Mouse (Mus musculus) ES-E14 (cell line): ENCODE measurements around the gene Ndufaf3. TPM values are rescaled to one million over a fixed set of nuclear protein-coding genes. Genes with fewer than 3 reads are reported as not detected.

Experiments
- DNase-seq: peaks from one replicate; pipeline ENCODE4 v3.0.0-alpha.2; 2013; ENCODE audit warnings: low read depth, low spot score
- H3K27ac ChIP-seq: 2 replicates; pipeline ENCODE4 v1.5.1; 2012; ENCODE audit warnings: low read depth, mild to moderate bottlenecking, low read length, moderate library complexity, mixed read lengths; ENCODE audit not compliant: poor library complexity, insufficient read depth, severe bottlenecking
- H3K36me3 ChIP-seq: 2 replicates; pipeline ENCODE4 v1.6.1; 2012; ENCODE audit warnings: mild to moderate bottlenecking, low read length, moderate library complexity, mixed read lengths; ENCODE audit not compliant: control insufficient read depth, poor library complexity, insufficient read depth, severe bottlenecking
- H3K4me1 ChIP-seq, 2 experiments: fragments of 150-350 bp in 1 of 2; sonication (generic) in 1 of 2; 2 replicates each; pipeline ENCODE4 v1.6.1; 2012; ENCODE audit warnings: low read length in 2 of 2, mild to moderate bottlenecking in 1 of 2, mixed read lengths in 1 of 2; ENCODE audit not compliant: control insufficient read depth in 2 of 2, insufficient read depth in 2 of 2, poor library complexity in 1 of 2
- H3K4me3 ChIP-seq, 2 experiments: fragments of 150-350 bp in 1 of 2; sonication (generic) in 1 of 2; 2 replicates each; pipeline ENCODE4 v1.5.1; 2012; ENCODE audit warnings: low read length in 2 of 2, low read depth in 1 of 2, mild to moderate bottlenecking in 1 of 2, mixed read lengths in 1 of 2; ENCODE audit not compliant: insufficient read depth in 1 of 2, poor library complexity in 1 of 2, severe bottlenecking in 1 of 2
- H3K9ac ChIP-seq: 2 replicates; pipeline ENCODE4 v1.6.1; 2012; ENCODE audit warnings: low read depth, mild to moderate bottlenecking, low read length, mixed read lengths; ENCODE audit not compliant: poor library complexity, insufficient read depth, severe bottlenecking
- H3K9me3 ChIP-seq: fragments of 150-350 bp; sonication (generic); 2 replicates; pipeline ENCODE4 v1.6.1; 2012; ENCODE audit warnings: low read depth, mild to moderate bottlenecking, low read length; ENCODE audit not compliant: control insufficient read depth, insufficient read depth
- CHD2 ChIP-seq: IDR thresholded peaks from 2 replicates; pipeline ENCODE4 v1.6.1; 2014; ENCODE audit warnings: mild to moderate bottlenecking, low read depth, low read length, inconsistent platforms
- HCFC1 ChIP-seq: IDR thresholded peaks from 2 replicates; pipeline ENCODE4 v1.6.1; 2012; ENCODE audit warnings: low read length, inconsistent platforms, borderline replicate concordance; ENCODE audit not compliant: insufficient read depth
- MAFK ChIP-seq: IDR thresholded peaks from 2 replicates; pipeline ENCODE4 v1.6.1; 2014; ENCODE audit warnings: mild to moderate bottlenecking, low read depth, low read length, inconsistent platforms; ENCODE audit not compliant: insufficient read depth
- ZC3H11A ChIP-seq: IDR thresholded peaks from 2 replicates; pipeline ENCODE4 v1.6.1; 2012; ENCODE audit warnings: low read depth, mild to moderate bottlenecking, inconsistent platforms, low read length, borderline replicate concordance
- ZNF384 ChIP-seq: IDR thresholded peaks from 2 replicates; pipeline ENCODE4 v1.6.1; 2012; ENCODE audit warnings: low read depth, low read length, inconsistent platforms
- in situ Hi-C, 2 experiments: fragments of 600-800 bp; cut with MboI; formaldehyde crosslinking; loops; one replicate each; pipeline ENCODE4 v1.15.1; 2025; ENCODE audit warnings: low sequenced_read_pairs in 2 of 2, inconsistent platforms in 1 of 2; ENCODE audit not compliant: unreplicated experiment in 2 of 2
- total RNA-seq: library from RNA; depleted of rRNA; stranded (reverse); fragments of 300-350 nt; gene quantifications from 2 replicates; pipeline ENCODE4 v1.2.3, GENCODE M21; 2012

The Ndufaf3 gene
- total RNA-seq, 1 experiment: 36.6 TPM

DNA sequence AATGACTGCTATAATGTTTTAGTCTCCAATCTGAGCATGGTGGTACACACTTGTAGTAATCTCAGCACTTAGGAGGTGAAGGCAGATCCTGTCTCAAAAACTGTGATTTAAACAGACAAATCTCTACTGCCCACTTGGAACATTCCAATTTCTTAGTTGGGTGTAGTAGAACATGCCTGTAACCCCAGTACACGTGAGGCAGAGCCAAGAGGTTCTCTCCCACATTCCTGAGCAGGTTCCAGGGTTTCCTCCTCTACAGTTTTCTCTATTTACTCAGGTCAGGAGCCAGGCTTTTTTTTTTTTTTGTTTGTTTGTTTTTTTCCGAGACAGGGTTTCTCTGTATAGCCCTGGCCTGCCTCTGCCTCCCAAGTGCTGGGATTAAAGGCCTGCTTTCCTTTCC is 32.8 kb upstream of the Ndufaf3 start:
- H3K36me3 ChIP-seq: peaks cover 18% of the 10 kb centered on the region
- H3K9ac ChIP-seq: no peak overlapping the region
- H3K27ac ChIP-seq: no peak overlapping the region
- no peak for DNase-seq
- in situ Hi-C loops: no loop called here
- H3K4me1 ChIP-seq: peaks cover 2 to 10% of the 10 kb centered on the region in 2 experiments; a peak in 2 of 4 replicates
- H3K4me3 ChIP-seq: no peak overlapping the region
- H3K9me3 ChIP-seq: no peaks in the 10 kb centered on the region
- no peak for TF ChIP-seq ZNF384
- no peak for TF ChIP-seq CHD2
- TF ChIP-seq ZC3H11A: no peak
- TF ChIP-seq HCFC1: no peak
- no peak for TF ChIP-seq MAFK

DNA sequence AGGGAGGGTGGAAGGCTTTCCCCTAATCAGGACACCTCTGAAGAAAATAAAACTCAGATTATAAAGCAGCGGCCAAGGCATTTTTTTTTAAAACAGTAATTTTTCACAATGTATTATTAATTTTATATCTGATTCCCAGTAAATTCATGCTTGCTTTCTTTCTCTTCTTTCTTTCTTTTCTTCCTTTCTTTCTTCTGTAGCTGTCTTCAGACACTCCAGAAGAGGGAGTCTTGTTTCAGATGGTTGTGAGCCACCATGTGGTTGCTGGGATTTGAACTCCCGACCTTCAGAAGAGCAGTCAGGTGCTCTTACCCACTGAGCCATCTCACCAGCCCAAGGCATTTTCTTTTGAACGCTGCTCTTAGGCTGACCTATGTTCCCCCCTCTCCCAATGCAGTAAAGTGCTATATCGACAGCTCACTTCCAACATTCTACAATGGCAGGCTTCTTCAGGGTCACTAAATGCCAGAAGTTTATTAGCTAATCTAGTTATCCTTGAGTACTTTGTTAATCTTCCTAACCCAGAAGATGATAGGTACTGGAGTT is 31.9 kb upstream of the Ndufaf3 start:
- Histone ChIP-seq H3K9ac (no peak overlapping the region), H3K36me3 (peaks cover 11% of the 10 kb centered on the region), H3K4me3 (no peak overlapping the region), H3K4me1 (peaks cover 2 to 7% of the 10 kb centered on the region in 2 experiments; a peak in 2 of 4 replicates), H3K27ac (no peak overlapping the region), H3K9me3 (no peaks in the 10 kb centered on the region)
- in situ Hi-C loops: no loop called here
- no peak for TF ChIP-seq CHD2
- TF ChIP-seq ZC3H11A: no peak
- no peak for TF ChIP-seq HCFC1
- TF ChIP-seq ZNF384: no peak
- TF ChIP-seq MAFK: no peak
- no peak for DNase-seq

DNA sequence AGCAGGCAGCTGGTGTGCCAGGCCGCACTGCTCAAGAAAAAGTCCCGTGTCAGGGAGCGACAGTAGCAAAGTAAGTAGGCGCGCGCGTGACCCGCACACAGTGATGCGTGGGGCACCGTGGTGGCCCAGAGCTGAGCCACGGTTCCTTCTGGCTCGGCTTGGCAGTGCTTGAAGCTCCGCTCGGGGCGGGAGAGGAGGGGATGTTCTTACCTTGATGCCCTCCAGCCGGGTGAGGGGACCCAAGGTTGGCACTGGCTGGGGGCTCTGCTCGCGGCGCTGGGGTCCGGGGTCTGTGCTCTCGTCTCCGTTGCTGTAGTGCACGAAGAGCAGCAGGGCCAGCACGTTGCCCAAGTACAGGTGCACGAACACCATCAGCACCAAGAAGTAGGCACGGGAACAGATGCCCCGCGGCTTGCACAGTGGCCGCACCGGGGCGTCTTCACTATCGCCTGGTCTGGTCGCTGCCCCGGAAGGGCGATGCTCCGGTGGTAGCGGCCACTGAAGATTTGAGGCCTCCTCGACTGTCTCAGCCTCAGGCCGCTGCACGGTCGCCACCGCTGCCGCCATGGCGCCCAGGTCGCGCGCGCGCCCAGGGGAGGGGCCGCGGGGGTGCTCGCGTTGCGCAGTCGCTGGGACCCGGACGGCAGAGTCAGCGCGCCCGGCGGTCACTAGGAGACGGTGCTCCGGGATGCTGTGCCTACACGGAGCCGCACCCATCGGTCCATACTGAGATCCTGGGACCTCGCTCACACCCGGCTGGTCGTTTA is 29.9 kb upstream of the Ndufaf3 start, which contains the start of gene P4htm:
Gene P4htm (minus strand): TSS at position 670 of the 767 bp plus-strand sequence.
- in situ Hi-C loops: no loop called here
- H3K36me3 ChIP-seq: no peaks in the 10 kb centered on the region
- no peak within 1 kb of the TSS for H3K27ac ChIP-seq
- H3K4me1 ChIP-seq: peaks cover 2 to 7% of the 10 kb centered on the region in 2 experiments; a peak in 1 of 4 replicates
- peak within 1 kb of the TSS; percentile 74 to 84 for H3K4me3 ChIP-seq
- peak within 1 kb of the TSS; percentile 69 for H3K9ac ChIP-seq
- H3K9me3 ChIP-seq: no peaks in the 10 kb centered on the region
- no peak for DNase-seq
- TF ChIP-seq CHD2: no peak
- no peak for TF ChIP-seq ZNF384
- no peak for TF ChIP-seq HCFC1
- TF ChIP-seq ZC3H11A: no peak
- no peak for TF ChIP-seq MAFK

- no peak for DNase-seq
- no peak overlapping the region for H3K4me3 ChIP-seq
- H3K36me3 ChIP-seq: no peaks in the 10 kb centered on the region
- no peaks in the 10 kb centered on the region for H3K9me3 ChIP-seq
- H3K4me1 ChIP-seq: peaks cover 0 to 6% of the 10 kb centered on the region in 2 experiments; a peak in 2 of 4 replicates
- no peak overlapping the region for H3K27ac ChIP-seq
- in situ Hi-C loops: no loop called here
- no peak overlapping the region for H3K9ac ChIP-seq
- TF ChIP-seq CHD2 (no peak), HCFC1 (no peak), ZNF384 (no peak), ZC3H11A (no peak), MAFK (no peak)
Observed at GRCm38 (mm10) chr9:108594354-108594753, 27.1 kb upstream of the Ndufaf3 start.
